Mouse (Mus musculus) spleen, adult 12 weeks (tissue): ENCODE measurements around the gene Pik3c2b.

ENCODE experiments used
- DNase-seq: peaks from one replicate; pipeline ENCODE4 v3.0.0; 2022; ENCODE audit warnings: low spot score

Gene Pik3c2b

GRCm38 (mm10) chr1:133134881-133135280, 89.4 kb downstream of the Pik3c2b start:
- DNase-seq, result no peak

- DNase-seq, result no peak
Observed at GRCm38 (mm10) chr1:133135808-133136207, 90.3 kb downstream of the Pik3c2b start.

- DNase-seq, result no peak
Observed at GRCm38 (mm10) chr1:133138401-133138800, 92.9 kb downstream of the Pik3c2b start.

GRCm38 (mm10) chr1:133146014-133147009, 100.8 kb downstream of the Pik3c2b start:
- DNase-seq, result no peak

- no peak for DNase-seq
Observed at GRCm38 (mm10) chr1:133147324-133147723, 101.9 kb downstream of the Pik3c2b start.

GRCm38 (mm10) chr1:133148122-133148521, 102.7 kb downstream of the Pik3c2b start:
- no peak for DNase-seq

- DNase-seq, result no peak
Observed at GRCm38 (mm10) chr1:133150556-133150955, 105.1 kb downstream of the Pik3c2b start.

- DNase-seq, result no peak
Observed at GRCm38 (mm10) chr1:133152213-133152612, 106.7 kb downstream of the Pik3c2b start.

- no peak for DNase-seq
Observed at GRCm38 (mm10) chr1:133155270-133155669, 109.8 kb downstream of the Pik3c2b start.
